Mouse (Mus musculus) kidney, embryonic 16.5 days (tissue): ENCODE results near the gene Sytl3. TPM values are rescaled to one million over a fixed set of nuclear protein-coding genes. Genes with fewer than 3 reads are reported as not detected.

Source experiments
- ATAC-seq: fragments of 200-750 bp; cut with Nextera tagmentation; 2 replicates; pipeline ENCODE4 v1.8.0; 2017; ENCODE audit warnings: moderate TSS enrichment; ENCODE audit not compliant: low FRiP score, low TSS enrichment
- H3K27ac ChIP-seq: fragments of 300-500 bp; sonication (generic); 2 replicates; pipeline ENCODE4 v1.5.1; 2014; ENCODE audit warnings: low read length
- H3K27me3 ChIP-seq: fragments of 300-500 bp; sonication (generic); 2 replicates; pipeline ENCODE4 v1.6.1; 2014; ENCODE audit warnings: low read length, control low read depth, mixed read lengths; ENCODE audit not compliant: insufficient read depth
- H3K36me3 ChIP-seq: fragments of 300-500 bp; sonication (generic); 2 replicates; pipeline ENCODE4 v1.6.1; 2014; ENCODE audit warnings: low read length, control low read depth, mixed read lengths; ENCODE audit not compliant: insufficient read depth
- H3K4me1 ChIP-seq: fragments of 300-500 bp; sonication (generic); 2 replicates; pipeline ENCODE4 v1.6.1; 2014; ENCODE audit warnings: low read length, control low read depth, mixed read lengths; ENCODE audit not compliant: insufficient read depth
- H3K4me2 ChIP-seq: fragments of 300-500 bp; sonication (generic); replicated peaks from 2 replicates; pipeline ENCODE4 v1.6.1; 2014; ENCODE audit warnings: low read depth, low read length
- H3K4me3 ChIP-seq: fragments of 300-500 bp; sonication (generic); 2 replicates; pipeline ENCODE4 v1.5.1; 2014; ENCODE audit warnings: mild to moderate bottlenecking, low read length
- H3K9ac ChIP-seq: fragments of 300-500 bp; sonication (generic); replicated peaks from 2 replicates; pipeline ENCODE4 v1.6.1; 2014; ENCODE audit warnings: low read length
- H3K9me3 ChIP-seq: fragments of 300-500 bp; sonication (generic); 2 replicates; pipeline ENCODE4 v1.6.1; 2016; ENCODE audit warnings: low read length, control low read depth
- WGBS: fragments of 180-500 bp; shearing (Covaris S2); extraction: QIAGEN DNeasy Blood & Tissue Kit; methylation state at CpG from one replicate; pipeline ENCODE4 v1.1.7; 2014; 5-methylcytosine and 5-hydroxymethylcytosine counted together
- polyA plus RNA-seq: library from polyadenylated mRNA; unstranded; fragments of >200 nt; fragmentation: Nextera tagmentation; extraction: Ambion mirVana; gene quantifications from 2 replicates; pipeline ENCODE4 v1.2.1, GENCODE M21; 2015

Gene Sytl3
- polyA plus RNA-seq, 1 experiment from 2014 or later = 1.2 TPM

- peak overlapping the region; percentile 69 for H3K9ac ChIP-seq
Measured at GRCm38 (mm10) chr17:6778332-6778683, 119.4 kb downstream of the Sytl3 start.

GRCm38 (mm10) chr17:6778771-6779509, 120.0 kb downstream of the Sytl3 start:
- H3K4me3 ChIP-seq = peak overlapping the region; percentile 93
- peaks cover 67% of the 10 kb centered on the region for H3K4me1 ChIP-seq
- peak; percentile 60; the same call in 1 of the 2 replicates for ATAC-seq
- H3K9ac ChIP-seq = peak overlapping the region; percentile 69
- no peaks in the 10 kb centered on the region for H3K36me3 ChIP-seq
- H3K27me3 ChIP-seq = 0 out of 2 replicates have a peak, but pooled peaks cover 5% of the 10 kb centered on the region
- peak overlapping the region; percentile 82 for H3K4me2 ChIP-seq
- H3K27ac ChIP-seq = peak overlapping the region; percentile 87
- no peaks in the 10 kb centered on the region for H3K9me3 ChIP-seq
- 2% methylated on average over 23 of the region's 23 CpGs for WGBS

More at GRCm38 (mm10) chr17:6778332-6778683, 119.4 kb downstream of the Sytl3 start:
- Histone ChIP-seq H3K4me1 (peaks cover 67% of the 10 kb centered on the region), H3K4me2 (peak overlapping the region; percentile 82), H3K9me3 (no peaks in the 10 kb centered on the region), H3K36me3 (no peaks in the 10 kb centered on the region), H3K27ac (peak overlapping the region; percentile 87), H3K27me3 (0 out of 2 replicates have a peak, but pooled peaks cover 5% of the 10 kb centered on the region), H3K4me3 (peak overlapping the region; percentile 93)
- no peak for ATAC-seq
- 2% methylated on average over 9 of the region's 9 CpGs for WGBS

DNA sequence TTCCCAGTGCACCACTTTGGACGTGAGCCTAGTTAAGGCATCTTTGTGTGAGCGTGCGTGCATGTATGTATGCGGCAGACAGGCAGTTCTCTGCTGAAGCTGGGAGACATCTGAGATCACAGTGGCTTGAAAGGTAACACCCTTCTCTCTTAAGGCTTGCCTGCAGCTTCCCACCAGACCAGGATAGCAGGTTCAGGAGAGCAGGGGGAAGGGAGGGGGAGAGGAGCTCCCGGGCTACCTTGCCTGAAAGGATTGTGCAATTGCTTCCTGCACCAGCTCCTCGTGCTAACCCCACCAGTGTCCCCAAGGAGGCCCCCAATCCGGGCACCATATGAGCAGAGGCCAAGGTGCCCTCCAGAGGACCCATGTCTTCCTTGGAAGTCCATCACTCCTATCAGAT, 120.7 kb downstream of the Sytl3 start:
- 0 out of 2 replicates have a peak, but pooled peaks cover 5% of the 10 kb centered on the region for H3K27me3 ChIP-seq
- peak overlapping the region; percentile 82 for H3K4me2 ChIP-seq
- peak overlapping the region; percentile 87 for H3K27ac ChIP-seq
- ATAC-seq = no peak; the same call in 1 of the 2 replicates
- peak overlapping the region; percentile 93 for H3K4me3 ChIP-seq
- H3K4me1 ChIP-seq = peaks cover 64% of the 10 kb centered on the region
- peak overlapping the region; percentile 69 for H3K9ac ChIP-seq
- WGBS = 8% methylated on average over 7 of the region's 7 CpGs
- H3K36me3 ChIP-seq = no peaks in the 10 kb centered on the region
- H3K9me3 ChIP-seq = no peaks in the 10 kb centered on the region

DNA sequence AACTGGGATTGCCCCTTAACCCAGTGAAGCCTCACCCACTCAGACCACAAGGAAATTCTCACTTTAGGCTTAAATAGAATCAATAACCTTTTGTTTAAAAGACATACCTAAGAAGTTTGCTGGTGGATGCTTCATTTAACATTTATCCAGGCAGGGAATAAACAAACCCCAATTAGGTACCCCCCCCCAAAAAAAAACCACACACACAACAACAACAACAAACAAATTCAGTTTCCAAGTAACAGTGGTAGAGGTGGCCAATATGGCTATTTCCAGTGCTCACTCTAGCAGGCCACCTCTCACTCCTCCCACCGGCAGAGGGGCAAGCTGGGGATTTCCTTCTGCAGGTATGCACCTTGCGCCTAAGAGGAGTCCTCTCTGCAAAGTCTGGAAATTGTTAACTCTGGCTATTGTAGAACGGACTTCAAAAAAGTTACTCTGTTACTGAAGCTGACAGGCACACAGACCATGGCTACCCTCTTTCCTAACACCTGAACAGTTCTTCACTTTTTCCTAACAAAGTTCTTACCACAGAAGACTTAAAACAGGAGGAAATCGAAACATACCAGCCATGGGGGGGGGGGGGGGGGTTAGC, 121.7 kb downstream of the Sytl3 start:
- H3K27me3 ChIP-seq = 0 out of 2 replicates have a peak, but pooled peaks cover 5% of the 10 kb centered on the region
- 35% methylated on average over 4 of the region's 4 CpGs for WGBS
- no peak overlapping the region; the same call in 1 of the 2 replicates for H3K27ac ChIP-seq
- peaks cover 57% of the 10 kb centered on the region for H3K4me1 ChIP-seq
- peak overlapping the region; percentile 93 for H3K4me3 ChIP-seq
- peak overlapping the region; percentile 82 for H3K4me2 ChIP-seq
- H3K9me3 ChIP-seq = no peaks in the 10 kb centered on the region
- no peaks in the 10 kb centered on the region for H3K36me3 ChIP-seq
- H3K9ac ChIP-seq = peak overlapping the region; percentile 69
- ATAC-seq = no peak

- H3K27ac ChIP-seq = no peak overlapping the region; the same call in 1 of the 2 replicates
- 48% methylated on average over 6 of the region's 6 CpGs for WGBS
- no peaks in the 10 kb centered on the region for H3K9me3 ChIP-seq
- peak overlapping the region; percentile 69; the same call in 1 of the 2 replicates for H3K9ac ChIP-seq
- peaks cover 50% of the 10 kb centered on the region for H3K4me1 ChIP-seq
- H3K4me3 ChIP-seq = peak overlapping the region; percentile 93
- ATAC-seq = no peak
- 0 out of 2 replicates have a peak, but pooled peaks cover 5% of the 10 kb centered on the region for H3K27me3 ChIP-seq
- peak overlapping the region; percentile 82 for H3K4me2 ChIP-seq
- no peaks in the 10 kb centered on the region for H3K36me3 ChIP-seq
Measured at GRCm38 (mm10) chr17:6781273-6781672, 122.4 kb downstream of the Sytl3 start.

DNA sequence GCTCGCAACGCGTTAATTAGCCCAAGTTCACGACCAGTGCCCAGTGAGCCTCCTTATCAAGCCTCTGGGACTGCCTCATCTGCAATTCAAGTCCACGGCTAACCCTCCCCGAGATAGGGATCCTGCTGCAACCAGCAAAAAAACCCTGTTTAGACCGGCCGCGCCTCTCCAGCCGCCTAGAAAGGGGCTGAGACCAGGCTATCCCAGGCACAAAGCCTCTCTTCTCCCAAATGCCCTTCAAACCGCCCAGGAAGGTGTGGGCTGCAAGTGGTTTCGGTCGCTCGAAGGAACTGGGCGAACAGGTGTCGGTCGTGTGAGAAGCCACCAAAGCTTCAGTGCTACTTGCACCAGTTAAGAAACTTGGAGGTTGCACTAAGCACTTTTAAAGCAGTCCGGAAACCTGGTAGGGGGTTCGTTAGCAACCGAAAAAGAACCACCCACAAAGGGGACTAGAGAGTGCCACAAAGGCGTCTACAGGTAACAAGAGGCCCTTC, 123.2 kb downstream of the Sytl3 start:
- ATAC-seq = no peak
- peak overlapping the region; percentile 82 for H3K4me2 ChIP-seq
- 0 out of 2 replicates have a peak, but pooled peaks cover 5% of the 10 kb centered on the region for H3K27me3 ChIP-seq
- H3K9me3 ChIP-seq = no peaks in the 10 kb centered on the region
- WGBS = under 1% methylated on average over 21 of the region's 21 CpGs
- peak overlapping the region; percentile 91 for H3K9ac ChIP-seq
- peak overlapping the region; percentile 97 for H3K27ac ChIP-seq
- peak overlapping the region; percentile 93 for H3K4me3 ChIP-seq
- peaks cover 42% of the 10 kb centered on the region for H3K4me1 ChIP-seq
- no peaks in the 10 kb centered on the region for H3K36me3 ChIP-seq

DNA sequence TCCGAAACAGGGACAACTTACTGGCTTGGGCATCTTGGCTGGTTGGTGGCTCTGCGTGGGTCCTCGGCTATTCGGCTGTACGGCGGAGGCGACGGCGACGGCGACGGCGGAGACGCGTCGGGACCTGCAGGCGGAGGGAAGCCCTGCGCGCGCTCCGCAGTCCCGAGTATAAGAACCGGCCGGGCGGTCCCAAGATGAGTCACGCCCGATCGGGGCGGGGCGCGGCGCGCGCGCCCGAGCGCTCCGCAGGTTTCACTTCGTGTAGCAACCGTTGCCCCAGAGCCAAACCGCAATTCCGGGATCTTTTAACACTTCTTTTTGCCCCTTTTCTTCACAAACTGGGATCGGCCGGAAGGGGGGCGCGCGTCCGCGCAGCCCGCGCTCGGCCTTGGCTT, 123.7 kb downstream of the Sytl3 start, which contains the start of gene Ezr:
Ezr (minus strand) TSS at position 174 of the 395 bp plus-strand sequence.
- Histone ChIP-seq H3K9ac (peak within 1 kb of the TSS; percentile 91), H3K4me1 (peaks cover 37% of the 10 kb centered on the region), H3K27me3 (0 out of 2 replicates have a peak, but pooled peaks cover 5% of the 10 kb centered on the region), H3K9me3 (no peaks in the 10 kb centered on the region), H3K27ac (peak within 1 kb of the TSS; percentile 97), H3K4me3 (peak within 1 kb of the TSS; percentile 93), H3K4me2 (peak within 1 kb of the TSS; percentile 82), H3K36me3 (no peaks in the 10 kb centered on the region)
- peak; percentile 85 for ATAC-seq
- under 1% methylated on average over 52 of the region's 52 CpGs for WGBS

DNA sequence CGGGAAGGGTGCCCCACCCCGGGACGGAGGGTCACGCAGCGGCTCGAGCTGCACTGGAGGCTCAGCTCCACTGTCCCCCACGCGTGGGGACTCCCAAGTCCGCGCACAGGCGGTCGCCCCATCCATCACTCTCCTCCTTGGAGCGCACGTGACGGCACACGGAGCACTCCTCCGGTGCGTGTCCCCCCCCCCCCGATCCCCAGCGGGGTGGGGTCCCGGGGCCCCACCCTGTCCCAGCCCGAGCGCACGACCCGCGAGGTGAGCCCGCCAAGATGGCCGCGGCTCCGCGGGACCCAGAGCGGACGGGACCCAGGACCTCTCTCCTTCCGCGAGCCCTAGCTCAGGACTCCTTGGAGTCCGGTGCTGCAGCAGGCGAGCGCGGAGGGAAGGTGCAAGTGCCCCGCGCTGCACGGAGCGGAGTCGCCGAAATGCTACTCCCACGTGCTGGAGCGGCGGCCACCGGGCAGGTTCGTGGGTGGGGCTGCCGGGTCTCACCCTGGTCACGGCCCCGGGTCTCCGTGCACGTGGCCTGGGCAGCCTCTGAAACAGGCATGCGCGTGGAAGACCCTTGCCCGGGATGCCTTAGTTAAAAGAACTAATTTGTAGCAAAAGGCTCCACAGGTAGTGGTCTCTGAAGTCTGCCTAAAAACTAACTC, 124.2 kb downstream of the Sytl3 start:
- Histone ChIP-seq H3K4me1 (peaks cover 32% of the 10 kb centered on the region), H3K4me3 (peak overlapping the region; percentile 93), H3K4me2 (peak overlapping the region; percentile 82), H3K36me3 (no peaks in the 10 kb centered on the region), H3K9ac (peak overlapping the region; percentile 91), H3K27ac (peak overlapping the region; percentile 97), H3K27me3 (0 out of 2 replicates have a peak, but pooled peaks cover 5% of the 10 kb centered on the region), H3K9me3 (no peaks in the 10 kb centered on the region)
- WGBS = 0% methylated on average over 49 of the region's 58 CpGs
- ATAC-seq = peak; percentile 70

- peak overlapping the region; percentile 82 for H3K4me2 ChIP-seq
- H3K4me1 ChIP-seq = peaks cover 27% of the 10 kb centered on the region
- 0 out of 2 replicates have a peak, but pooled peaks cover 5% of the 10 kb centered on the region for H3K27me3 ChIP-seq
- H3K36me3 ChIP-seq = no peaks in the 10 kb centered on the region
- H3K27ac ChIP-seq = peak overlapping the region; percentile 97; the same call in 1 of the 2 replicates
- 57% methylated on average over 10 of the region's 10 CpGs for WGBS
- no peak for ATAC-seq
- peak overlapping the region; percentile 93 for H3K4me3 ChIP-seq
- no peaks in the 10 kb centered on the region for H3K9me3 ChIP-seq
- peak overlapping the region; percentile 91; the same call in 1 of the 2 replicates for H3K9ac ChIP-seq
Measured at GRCm38 (mm10) chr17:6783756-6784357, 125.0 kb downstream of the Sytl3 start.
